Mouse (Mus musculus) R1 (cell line): ENCODE results near the gene Rdx.

Experiments
- DNase-seq: peaks from one replicate; pipeline ENCODE4 v3.0.0-alpha.2; 2018; ENCODE audit warnings: low read depth, low spot score

Rdx gene

DNA sequence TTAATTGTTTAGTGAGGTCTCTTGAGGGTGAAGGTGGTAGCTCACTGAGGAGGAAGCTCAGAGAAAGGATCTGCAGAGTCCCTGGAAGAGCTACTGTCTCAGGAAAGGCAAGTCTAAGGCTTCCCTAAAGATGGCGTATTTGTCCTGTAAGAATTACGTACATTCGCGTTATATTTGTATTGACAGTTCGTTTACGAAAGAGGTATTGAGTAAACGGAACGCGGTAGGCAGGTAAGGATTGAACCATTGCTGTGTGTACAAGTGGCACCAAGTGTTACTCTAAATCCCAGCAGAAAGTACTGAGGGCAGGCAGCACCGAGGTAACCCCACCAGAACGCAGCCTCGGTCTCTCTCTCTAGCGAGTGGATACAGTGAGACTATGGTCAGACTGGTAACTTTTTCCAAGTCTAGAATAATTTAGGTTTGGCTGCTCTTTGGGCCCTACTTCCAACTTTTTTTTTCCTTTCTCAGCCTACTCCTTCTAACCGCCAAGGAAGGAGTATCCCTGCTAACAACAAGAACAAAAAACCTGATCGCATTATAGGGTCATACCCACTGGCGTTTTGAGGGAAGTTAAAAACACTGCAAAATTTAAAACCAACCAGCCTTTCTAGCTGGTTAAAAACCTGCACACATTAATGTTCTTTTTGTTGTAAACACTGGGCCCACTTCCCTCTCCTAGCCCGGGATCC, at the start of gene Rdx:
Gene Rdx (plus strand): TSS at position 45 of the 692 bp plus-strand sequence.
- peak; percentile 44 for DNase-seq

DNA sequence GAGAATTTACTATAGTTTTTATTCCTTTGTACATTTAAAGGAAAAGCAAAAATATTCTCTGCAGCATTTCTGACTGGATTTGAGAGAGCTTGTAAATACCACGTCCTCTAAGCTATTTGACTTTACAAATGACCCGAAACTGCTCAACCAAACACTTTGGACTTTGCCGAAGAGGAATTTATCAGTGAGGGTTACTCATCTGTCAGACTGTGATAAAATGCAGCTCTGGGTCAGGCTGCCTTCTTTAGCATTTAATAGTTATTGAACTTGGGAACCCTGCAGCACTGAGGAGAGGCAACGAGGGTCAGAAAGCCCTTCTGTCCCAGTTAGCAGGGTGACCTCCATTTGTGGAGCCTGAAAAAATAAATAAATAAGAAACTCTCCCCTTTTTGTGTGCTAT, 43.5 kb upstream of the Rdx start:
- DNase-seq = no peak

DNA sequence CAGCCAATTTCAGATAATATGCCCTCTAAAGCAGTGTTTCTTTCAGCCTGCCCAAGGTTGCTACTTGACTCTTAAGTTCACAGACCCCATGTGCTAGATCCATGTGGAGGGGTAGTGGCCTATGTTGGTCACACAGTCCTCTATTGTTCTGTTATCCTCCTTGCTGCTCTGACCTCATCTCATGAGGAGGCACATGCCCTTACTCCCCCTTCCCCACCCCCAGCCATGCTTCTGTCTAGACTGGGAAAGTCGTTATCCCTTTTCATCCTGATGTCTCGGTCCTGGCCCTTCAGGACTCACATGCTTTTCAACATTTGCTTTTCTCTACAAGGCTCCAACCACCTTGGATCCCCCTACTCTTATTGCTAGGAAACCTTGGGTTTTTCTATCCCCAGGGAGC, 39.6 kb upstream of the Rdx start:
- DNase-seq = no peak

DNA sequence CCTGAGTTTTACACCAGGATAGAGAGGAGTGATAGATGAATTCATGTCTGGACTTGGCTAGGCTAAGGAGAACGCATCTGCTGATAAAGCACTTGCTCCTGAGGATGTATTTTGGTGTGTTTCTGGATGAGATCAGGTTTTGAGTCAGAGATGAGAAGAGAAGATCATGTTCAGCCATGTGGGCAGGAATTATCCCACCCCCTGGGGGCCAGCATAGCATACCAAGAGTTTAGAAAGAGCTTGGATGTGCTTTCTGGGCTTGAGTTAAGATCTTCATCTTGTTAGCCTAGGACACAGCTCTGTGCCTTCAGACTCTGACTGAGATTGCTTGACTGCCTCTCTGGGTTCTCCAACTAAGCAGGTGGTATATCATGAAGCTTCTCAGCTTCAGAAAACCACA, 38.5 kb upstream of the Rdx start:
- no peak for DNase-seq

DNA sequence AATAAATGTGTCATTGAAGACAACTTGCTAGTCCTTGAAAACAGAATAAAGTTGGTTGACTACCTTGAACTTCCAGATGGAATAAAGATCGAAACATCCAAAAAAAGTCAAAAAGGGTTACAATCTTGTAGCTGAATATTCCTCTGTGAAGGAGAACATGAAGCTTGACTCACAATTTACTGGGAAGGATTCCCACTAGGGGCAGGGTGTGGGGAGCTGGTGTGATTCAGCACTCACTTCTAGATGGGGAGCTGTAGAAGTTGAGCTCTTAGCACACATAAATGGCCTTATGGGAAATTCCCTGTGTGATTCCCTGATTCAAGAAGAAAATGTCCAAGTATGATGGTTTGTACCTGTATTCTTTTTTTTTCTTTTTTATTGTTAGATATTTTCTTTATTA, 34.7 kb upstream of the Rdx start:
- DNase-seq = no peak

DNA sequence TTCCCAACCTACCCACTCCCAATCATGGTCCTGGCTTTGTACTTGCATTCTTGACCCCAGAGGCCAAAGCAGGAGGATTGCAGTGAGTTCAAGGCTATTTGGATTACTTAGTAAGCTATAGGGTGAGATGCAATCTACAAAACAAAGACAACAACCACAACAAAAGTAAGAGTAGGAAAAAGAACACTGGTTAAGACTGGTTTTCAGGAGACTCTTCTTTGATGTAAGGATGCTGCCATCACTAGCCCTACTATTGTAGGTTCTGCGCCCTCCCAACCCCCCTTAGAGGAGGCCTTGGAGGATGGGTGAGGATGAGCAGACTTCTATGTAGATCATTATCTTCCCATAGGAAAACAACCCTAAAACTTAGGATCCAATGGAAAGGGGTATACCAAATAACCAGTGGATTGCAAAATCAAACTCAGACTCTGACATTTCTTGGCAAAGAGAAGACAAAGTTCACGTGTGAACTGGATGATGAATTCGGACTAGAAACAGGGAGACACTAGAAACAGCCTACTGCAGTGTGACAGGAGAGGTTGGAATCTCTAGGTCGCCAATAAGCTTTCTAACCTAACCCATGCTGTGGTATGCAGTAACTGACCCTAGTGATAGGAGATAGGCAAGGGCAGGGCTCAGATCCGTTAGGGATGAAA, 34.1 kb upstream of the Rdx start:
- peak; percentile 26 for DNase-seq

DNA sequence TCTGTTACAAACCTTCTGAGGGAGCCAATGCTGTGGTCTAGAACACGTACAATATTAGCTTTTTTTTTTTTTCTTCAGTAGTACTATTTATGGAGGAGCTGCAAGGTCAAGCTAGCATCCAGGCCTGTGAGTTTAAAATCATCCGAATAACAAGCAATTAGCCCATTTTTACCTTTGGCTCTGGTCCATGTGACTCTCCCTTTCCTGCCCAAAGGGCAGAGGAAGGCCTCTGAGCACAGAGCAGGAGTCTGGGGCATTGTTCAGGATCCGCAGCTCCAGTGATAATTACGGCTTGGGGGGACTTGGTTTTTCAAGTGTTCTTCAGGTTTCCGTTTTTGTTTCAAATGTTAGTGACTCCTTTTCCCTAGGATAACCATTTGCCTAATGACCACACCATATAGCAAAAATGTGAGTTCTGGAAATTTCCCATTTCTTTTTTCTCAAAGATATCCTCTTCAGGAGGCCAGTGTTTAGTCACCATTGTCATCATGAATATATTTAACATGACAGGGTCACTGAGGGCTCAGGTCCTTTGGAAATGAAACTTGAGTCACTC, 33.0 kb upstream of the Rdx start:
- no peak for DNase-seq

DNA sequence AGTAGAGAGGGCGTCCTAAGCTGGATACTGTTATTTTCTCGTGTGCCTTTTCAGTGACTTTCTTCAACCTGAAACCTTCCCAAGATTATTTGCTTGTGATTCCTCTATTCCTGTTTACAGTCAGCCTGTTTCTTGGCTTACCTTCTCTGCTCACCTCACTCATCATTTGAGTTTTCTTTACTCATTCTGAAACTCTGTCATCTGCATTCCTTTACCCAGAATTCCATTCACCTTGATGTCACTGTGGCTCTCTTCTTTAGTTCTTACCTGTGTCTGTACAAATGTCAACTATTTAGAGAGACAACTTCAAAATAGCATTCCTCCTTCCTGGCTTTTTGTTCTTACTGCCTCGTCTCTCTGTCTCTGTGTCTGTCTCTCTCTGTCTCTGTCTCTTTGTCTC, 29.9 kb upstream of the Rdx start:
- DNase-seq = no peak

DNA sequence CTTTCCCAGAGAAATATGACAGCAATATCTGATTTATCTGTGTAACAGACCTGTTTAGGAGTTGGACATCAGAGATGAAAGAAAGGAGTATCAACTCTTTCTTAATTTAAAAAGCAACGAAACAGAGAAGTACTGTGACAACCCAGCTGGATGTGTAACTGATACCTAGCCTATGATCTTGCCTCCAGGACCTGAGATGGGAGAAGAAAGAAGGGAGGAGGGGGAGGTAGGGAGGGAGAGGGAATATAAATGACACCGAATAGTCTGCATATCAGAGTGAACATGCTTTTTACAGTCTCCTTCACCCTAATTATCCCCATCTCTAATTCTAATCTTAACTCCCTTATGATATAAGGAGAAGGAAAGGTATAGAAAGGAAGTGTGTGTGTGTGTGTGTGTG, 29.1 kb upstream of the Rdx start:
- DNase-seq = no peak

DNA sequence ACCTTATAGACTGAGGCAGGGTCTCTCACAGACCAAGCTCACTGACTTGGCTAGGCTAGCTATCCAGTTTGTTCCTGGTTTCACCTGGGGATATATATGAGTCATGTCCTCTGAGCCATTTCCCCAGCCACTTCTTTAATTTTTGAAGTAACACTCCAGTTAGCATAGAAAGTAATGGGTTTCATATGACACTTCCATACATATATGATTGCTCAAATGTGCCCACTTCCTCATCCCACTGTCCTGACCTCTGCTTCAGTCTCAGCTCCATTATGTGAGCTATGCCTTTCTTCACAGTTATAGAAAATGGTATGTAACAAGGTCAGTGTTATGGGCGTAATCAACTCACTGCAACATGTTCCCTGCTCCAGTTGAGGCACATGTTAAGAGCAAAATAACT, 28.5 kb upstream of the Rdx start:
- DNase-seq = no peak

DNA sequence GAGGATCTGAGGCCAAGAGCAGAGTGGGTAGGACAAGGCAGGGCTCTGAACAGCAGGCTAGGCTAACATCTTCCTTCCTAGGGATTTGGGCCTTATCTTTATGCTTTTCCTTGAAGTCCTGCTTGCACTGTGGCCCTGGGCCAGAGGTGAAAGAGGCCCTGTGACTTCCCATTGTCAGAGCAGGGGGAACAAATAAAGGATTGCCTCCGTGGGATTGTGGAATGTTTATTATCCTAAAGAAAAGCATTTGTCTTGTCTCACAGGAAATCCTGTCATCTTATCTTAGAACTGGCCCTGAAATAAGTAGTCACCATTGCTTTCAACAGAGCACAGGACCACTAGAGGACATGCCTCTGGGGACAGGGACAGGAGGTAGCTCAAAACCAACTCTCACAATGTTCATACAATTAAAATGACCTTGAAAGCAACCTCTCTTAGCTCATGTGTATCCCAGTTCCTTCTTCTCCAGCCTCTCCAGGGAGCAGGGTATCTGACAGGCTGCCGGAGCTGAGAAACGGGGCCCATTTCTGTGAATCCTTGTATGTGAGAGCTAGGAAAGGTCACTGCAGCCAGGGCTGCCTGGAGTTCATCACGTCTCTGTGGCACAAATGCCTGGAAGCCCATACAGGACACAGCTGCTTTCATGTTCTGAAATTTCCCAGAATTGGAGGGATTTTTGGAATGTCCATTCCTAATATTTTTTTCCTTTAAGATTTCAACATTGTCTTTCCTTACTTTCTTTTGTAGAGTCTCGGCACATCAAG, 19.5 kb upstream of the Rdx start:
- peak; percentile 4 for DNase-seq

DNA sequence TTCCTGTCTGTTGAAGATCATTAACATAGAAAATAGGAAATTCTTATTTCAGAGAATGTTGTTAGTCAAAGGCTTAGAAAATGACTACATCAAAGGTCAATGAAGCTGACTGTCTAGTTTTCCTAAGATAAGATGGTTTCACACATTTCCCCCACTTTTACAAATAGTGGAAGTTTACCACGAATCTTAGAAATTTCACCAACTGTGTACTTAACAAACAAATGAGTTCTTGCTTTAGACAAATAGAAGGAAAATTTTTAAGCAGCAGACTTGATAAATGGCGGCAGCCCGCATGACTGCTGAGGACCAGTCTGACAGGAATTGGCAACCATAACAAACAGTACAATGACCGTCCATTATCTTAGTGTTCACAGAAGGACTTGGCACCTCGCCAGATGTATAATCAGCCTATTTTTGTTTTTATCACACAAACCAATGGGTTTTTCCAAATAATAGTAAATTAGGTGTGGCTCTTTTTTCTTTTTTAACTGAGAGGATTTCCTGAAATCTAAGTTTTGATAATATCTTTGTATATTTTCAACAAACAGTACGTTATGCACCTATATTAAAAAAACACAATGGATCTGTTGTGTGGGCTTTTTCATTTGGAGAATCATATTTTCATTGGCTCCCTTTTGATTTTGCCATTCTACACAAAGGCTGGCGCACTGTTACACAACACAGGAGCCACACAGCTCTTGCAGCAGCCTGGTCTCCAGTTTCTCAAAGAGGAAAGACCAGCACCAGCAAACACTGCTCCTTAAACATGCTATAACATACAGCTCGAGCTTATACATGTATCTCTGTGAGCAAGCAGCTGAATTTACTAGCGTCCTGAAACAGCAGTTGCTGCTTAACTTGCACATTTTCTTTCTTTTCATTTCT, 18.2 kb upstream of the Rdx start:
- no peak for DNase-seq

DNA sequence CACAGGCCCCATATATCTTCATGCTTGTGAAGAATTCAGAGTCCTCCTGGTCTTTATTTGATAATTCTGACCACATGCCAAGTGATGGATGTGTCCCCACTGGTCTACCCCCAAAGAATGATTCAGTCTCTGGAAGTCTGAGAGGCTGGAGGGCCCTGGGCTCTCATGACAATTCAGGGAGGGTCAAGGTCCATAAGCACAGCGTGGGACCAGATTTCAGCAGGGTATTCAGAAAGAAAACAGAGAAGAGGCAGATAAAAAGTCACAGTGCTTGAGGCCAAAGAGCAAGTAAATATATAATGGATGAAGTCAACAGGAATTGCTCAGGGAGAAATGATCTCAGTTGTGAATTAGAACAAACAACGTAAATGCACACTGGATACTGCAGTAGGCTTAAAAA, 15.5 kb upstream of the Rdx start:
- DNase-seq = no peak

DNA sequence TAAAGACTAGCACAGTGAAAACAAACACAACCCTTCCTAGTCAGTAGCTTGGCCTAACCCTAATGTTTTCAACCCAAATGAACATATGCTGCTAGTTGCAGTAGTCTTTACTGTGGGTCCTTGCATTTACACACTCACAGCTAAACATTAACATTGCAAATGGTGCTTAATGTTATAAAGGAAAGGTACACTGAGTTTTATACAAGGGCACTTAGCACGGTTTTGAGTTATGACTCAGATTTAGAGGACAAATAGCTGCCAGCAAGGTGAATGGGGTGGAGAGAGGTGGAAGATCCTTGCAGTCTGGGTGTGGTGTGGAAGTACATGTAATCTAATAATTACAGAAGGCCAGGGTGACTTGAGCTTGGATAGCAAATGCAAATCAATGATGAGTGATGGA, 9.5 kb upstream of the Rdx start:
- no peak for DNase-seq

DNA sequence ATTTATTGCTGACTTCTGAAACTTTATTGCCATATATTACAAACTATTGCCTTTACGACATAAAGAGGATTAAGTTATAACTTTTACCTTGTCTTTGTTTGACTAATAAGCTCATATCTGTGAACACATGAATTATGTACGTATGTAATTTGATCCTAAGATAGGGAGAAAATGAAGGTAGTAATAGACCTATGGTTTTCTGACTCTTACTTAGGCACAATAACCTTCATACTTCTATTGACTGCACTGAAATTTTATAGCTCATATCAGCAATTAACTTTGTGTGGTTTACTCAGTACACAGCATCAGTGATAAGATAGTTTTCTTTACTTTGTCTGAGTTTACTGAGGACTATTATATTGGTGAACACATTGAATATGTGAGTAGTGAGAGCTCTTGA, 5.3 kb upstream of the Rdx start:
- DNase-seq = no peak

DNA sequence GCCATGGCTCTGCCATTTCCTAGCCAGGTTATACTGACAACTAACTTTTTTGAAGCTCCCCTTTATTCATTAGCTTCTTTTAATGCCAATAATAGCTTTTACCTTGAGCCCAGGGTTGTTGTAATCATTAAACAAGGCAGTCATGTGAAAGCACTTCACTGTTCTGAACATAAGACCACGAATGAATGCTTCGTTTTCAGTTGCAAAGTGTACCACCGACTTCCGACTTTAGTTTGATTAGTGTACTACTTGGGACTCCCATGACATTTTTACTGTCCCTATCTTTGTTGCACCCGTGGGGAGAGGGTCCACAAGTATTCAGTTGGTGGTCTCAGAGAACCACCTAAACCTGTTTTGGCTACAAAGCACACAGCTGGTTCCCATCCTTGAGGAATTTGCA, 287 bp upstream of the Rdx start:
- DNase-seq = no peak

DNA sequence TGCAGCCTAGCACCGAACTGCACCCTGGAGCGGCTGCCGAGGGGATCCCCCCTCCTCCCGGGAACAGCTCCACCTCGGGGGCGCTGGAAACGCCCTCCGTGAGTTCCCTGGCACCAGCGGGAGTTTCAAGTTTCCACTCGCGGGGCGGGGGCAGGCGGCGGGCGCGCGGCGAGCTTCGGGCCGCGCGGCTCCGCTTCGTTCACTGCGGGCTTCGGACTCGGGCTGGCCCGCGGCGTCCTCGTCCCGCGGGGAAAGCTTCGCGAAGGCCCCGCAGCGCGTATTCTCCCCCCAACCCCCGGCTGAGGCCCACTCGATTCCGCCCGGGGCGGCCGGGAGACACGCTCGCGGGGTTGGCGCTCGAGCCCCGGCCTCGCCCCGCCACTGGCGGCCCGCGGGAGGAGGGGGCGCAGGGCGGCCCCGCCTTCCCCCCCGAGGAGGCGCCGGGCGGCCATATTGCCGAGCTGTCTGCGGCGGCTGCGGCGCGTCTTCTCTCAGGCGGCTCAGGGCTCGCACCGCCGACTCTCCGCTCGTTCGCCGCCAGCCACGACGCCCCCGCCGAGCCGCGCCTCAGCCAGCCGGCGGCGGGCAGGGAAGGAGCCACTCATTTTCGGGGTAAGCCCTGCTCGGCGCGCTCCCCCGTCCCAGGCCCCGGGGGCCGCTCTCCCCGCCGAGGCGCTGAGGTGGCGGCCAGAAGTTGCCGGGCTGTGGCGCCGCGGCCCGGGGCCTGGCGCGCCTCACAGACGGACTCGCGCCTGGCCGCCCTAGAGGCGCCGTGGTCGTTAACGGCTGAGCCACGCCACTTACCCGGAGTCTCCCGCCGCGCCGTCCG, 1.1 kb downstream of the Rdx start:
- DNase-seq = peak; percentile 76

DNA sequence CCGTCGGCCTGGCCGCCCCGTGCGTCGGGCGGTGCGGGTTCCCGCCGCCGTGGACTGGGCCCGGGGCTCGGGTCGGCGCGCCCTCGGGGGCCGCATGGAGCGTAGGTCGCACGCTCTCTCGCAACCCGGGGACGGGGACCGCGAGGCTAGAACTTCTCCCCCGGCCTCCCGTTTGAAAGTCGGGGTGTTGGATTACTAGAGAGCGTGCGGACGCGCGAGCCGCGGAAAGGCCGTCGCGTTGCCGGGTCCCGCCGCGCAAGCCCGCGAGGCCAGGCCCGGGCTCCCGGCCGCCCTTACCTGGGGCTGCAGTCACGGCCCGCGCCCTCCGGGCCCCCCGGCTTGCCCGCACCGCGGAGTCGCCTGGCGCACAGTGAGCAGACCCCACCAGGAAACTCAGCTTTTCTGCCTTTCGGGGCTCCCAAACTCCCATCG, 1.7 kb downstream of the Rdx start:
- peak; percentile 58 for DNase-seq

DNA sequence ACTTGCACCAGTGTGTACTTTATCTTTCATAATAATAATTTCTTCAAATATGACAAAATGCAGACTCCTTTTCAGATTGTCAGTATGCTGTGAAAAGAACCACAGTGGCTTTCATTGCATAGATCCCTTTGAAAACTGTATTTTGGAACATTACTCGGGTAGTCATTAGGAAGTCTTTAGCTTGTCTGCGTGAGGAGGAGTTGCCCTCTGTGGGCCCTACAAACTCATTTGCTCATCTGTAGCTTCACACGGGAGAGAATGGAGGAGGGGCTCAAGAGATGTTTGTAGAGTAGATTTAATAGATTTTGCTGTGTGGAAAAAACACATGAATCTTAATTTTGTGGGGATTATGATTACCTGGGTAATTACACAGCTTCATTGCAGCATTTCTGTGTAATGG, 2.6 kb downstream of the Rdx start:
- DNase-seq = no peak

DNA sequence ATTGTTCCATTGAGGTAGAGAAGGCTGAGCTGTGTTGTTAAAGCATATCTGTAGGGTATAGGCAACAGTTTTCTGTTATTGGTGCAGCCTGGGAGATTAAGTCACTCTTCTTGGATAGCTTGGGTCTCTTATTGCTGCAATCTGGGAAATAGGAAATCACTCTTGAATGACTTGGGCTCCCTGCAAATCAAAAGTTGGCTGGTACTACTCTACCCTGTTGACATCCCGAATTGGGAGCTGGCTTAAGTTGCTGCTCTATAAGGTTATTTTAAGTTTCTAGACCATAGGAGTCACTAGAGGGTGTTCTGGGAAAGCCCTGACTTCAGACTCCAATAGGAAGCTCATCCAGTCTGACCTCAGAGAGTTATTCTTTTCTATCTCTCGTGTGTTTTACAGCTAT, 3.4 kb downstream of the Rdx start:
- DNase-seq = no peak

DNA sequence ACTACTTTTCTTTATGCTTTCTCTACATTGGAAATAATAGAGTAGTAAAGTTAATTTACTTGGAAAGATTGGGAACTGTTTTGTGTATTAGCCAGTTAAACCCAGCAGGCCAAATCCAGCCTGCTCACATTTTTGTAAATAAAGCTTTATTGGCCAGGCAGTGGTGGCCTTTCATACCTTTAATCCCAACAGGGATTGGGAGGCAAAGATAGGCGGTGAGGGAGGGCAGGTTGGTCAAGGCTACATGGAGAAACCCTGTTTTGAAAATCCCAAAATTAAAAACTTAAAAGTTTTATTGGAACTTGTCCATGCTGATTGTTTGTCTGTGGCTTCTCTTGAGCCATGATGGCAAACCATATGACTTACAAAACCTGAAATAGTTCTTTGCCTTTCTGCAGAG, 5.2 kb downstream of the Rdx start:
- no peak for DNase-seq
